Mouse (Mus musculus): ENCODE results near the gene Tctn3. TPM values are rescaled to one million over a fixed set of nuclear protein-coding genes. Genes with fewer than 3 reads are reported as not detected.

Gene Tctn3
- polyA plus RNA-seq, 2 experiments = 1.4 to 1.5 TPM

DNA sequence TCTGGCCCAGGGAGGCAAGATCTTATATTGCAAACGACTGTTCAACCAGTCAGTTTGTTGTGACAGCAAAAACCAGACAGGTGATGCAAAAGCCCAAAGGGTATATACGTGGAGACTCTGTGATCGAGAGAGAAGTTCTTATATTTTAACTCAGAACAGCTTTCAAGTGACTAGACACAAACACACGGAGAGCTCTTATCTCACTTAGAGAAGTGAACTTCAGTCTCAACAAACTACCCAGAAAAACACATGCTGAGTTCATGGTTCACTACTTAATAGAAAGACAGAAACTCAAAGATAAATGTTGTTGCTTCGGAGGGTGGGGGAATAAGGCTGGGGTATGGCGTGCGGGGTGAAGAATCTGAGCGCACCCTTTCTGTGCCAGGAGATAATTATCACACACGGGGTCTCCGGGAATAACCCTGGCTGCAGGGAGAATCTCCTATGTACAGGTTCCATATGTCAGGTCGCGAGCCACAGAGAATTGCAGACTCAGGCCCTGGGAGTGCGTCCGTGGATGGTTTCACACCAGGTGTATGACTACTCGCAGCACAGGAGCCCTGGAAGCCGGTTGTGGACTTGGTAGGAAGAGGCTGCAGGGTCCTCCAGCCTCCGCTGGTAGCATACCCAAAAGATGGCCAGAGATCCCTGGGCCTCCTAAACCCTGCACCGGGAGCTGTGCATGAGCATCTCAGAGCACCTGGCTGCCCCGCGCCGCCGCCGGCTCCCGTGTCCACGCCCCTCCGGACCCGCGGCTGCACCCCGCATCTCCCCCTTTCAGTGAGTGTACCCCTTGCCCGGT is 24.3 kb downstream of the Tctn3 start:
- peak; percentile 63 for ATAC-seq (ENCODE audit: insufficient read depth)
- WGBS (ENCODE audit: insufficient replicate concordance) = 2% methylated on average over 30 of the region's 30 CpGs
- Histone ChIP-seq H3K27ac (peak overlapping the region; percentile 23), H3K36me3 (replicated peaks; ENCODE audit: control insufficient read depth, insufficient read depth, low read depth) (peaks cover 8% of the 10 kb centered on the region), H3K9ac (replicated peaks) (peak overlapping the region; percentile 55), H3K4me2 (ENCODE audit: low read depth) (peak overlapping the region; percentile 99), H3K4me3 (ENCODE audit: insufficient read depth in 1 of 2, low read depth in 2 of 2, low read length in 2 of 2) (peak overlapping the region; percentile 67 to 84), H3K27me3 (ENCODE audit: control insufficient read depth, insufficient read depth, low read length) (no peaks in the 10 kb centered on the region), H3K4me1 (replicated peaks; ENCODE audit: control insufficient read depth in 2 of 2, insufficient read depth in 2 of 2, low read length in 1 of 2) (peaks cover 8 to 17% of the 10 kb centered on the region in 2 experiments), H3K9me3 (ENCODE audit: control insufficient read depth, low read length) (no peaks in the 10 kb centered on the region)
- peak in 1 of 3 experiments; percentile 24 for DNase-seq (ENCODE audit: low read depth in 3 of 3, low spot score in 3 of 3)
- TF ChIP-seq CTCF (IDR thresholded peaks at IDR 0.05; ENCODE audit: low read depth) (no peak), EP300 (IDR thresholded peaks at IDR 0.05; ENCODE audit: low read depth) (no peak)

DNA sequence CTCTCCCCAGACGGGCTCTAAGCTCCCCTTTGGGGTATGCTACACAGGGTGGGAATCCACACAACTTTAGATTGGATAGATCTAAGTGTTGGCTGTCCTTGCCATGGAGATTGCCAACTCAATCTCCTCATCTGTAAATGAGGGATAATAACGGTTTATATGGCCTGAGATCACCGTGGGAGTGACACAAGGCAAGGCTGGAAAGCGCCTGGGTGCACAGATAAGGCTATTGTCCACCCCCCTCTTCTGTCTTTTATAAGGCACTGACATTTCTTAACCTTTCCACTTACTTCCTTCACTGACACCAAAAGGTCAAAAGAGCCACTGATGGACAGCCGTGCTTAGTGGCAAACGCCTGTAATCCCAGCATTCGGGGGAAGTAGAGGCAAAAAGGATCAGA is 25.1 kb downstream of the Tctn3 start:
- no peaks in the 10 kb centered on the region for H3K27me3 ChIP-seq (ENCODE audit: control insufficient read depth, insufficient read depth, low read length)
- peak overlapping the region; percentile 67 to 84 for H3K4me3 ChIP-seq (ENCODE audit: insufficient read depth in 1 of 2, low read depth in 2 of 2, low read length in 2 of 2)
- H3K9ac ChIP-seq (replicated peaks) = peak overlapping the region; percentile 55
- H3K36me3 ChIP-seq (replicated peaks; ENCODE audit: control insufficient read depth, insufficient read depth, low read depth) = peaks cover 8% of the 10 kb centered on the region
- peaks cover 8 to 17% of the 10 kb centered on the region in 2 experiments for H3K4me1 ChIP-seq (replicated peaks; ENCODE audit: control insufficient read depth in 2 of 2, insufficient read depth in 2 of 2, low read length in 1 of 2)
- DNase-seq (ENCODE audit: low read depth in 3 of 3, low spot score in 3 of 3) = peak in 1 of 3 experiments; percentile 20
- peak overlapping the region; percentile 99 for H3K4me2 ChIP-seq (ENCODE audit: low read depth)
- TF ChIP-seq CTCF (IDR thresholded peaks at IDR 0.05; ENCODE audit: low read depth) (no peak), EP300 (IDR thresholded peaks at IDR 0.05; ENCODE audit: low read depth) (peak; percentile 56)
- 0 out of 2 replicates have a peak, but pooled peaks have one; percentile 15 for ATAC-seq (ENCODE audit: insufficient read depth)
- peak overlapping the region; percentile 23 for H3K27ac ChIP-seq
- H3K9me3 ChIP-seq (ENCODE audit: control insufficient read depth, low read length) = no peaks in the 10 kb centered on the region
- WGBS (ENCODE audit: insufficient replicate concordance) = 16% methylated on average over 7 of the region's 7 CpGs

DNA sequence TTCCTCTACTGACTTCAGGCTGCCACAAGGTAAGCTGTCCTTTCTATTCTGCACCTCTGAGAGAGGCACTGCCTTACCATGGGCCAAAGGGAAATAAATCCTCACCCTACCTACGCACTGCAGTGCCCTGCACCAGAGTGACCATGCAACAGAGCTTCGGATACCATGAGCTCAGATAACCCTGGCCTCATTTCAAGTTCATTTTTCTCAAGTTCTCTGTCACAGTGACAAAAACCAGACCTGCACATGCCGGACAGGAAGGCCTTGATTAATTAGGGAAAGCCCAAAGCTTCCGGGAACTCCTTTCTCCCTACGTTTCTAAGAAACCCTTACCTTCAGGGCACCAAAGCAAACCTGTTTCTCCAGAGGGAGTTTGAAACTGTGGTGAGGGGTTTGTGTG is 30.4 kb downstream of the Tctn3 start:
- H3K36me3 ChIP-seq (replicated peaks; ENCODE audit: control insufficient read depth, insufficient read depth, low read depth) = peaks cover 22% of the 10 kb centered on the region
- peaks cover 3 to 11% of the 10 kb centered on the region in 2 experiments for H3K4me1 ChIP-seq (replicated peaks; ENCODE audit: control insufficient read depth in 2 of 2, insufficient read depth in 2 of 2, low read length in 1 of 2)
- no peaks in the 10 kb centered on the region for H3K9me3 ChIP-seq (ENCODE audit: control insufficient read depth, low read length)
- H3K4me2 ChIP-seq (ENCODE audit: low read depth) = no peak overlapping the region
- 78% methylated on average over 5 of the region's 5 CpGs for WGBS (ENCODE audit: insufficient replicate concordance)
- no peak for ATAC-seq (ENCODE audit: insufficient read depth)
- H3K4me3 ChIP-seq (ENCODE audit: insufficient read depth in 1 of 2, low read depth in 2 of 2, low read length in 2 of 2) = no peak overlapping the region
- TF ChIP-seq EP300 (IDR thresholded peaks at IDR 0.05; ENCODE audit: low read depth) (no peak), CTCF (IDR thresholded peaks at IDR 0.05; ENCODE audit: low read depth) (no peak)
- H3K27ac ChIP-seq = no peak overlapping the region
- no peak for DNase-seq (ENCODE audit: low read depth in 3 of 3, low spot score in 3 of 3)
- no peaks in the 10 kb centered on the region for H3K27me3 ChIP-seq (ENCODE audit: control insufficient read depth, insufficient read depth, low read length)
- no peak overlapping the region for H3K9ac ChIP-seq (replicated peaks)

DNA sequence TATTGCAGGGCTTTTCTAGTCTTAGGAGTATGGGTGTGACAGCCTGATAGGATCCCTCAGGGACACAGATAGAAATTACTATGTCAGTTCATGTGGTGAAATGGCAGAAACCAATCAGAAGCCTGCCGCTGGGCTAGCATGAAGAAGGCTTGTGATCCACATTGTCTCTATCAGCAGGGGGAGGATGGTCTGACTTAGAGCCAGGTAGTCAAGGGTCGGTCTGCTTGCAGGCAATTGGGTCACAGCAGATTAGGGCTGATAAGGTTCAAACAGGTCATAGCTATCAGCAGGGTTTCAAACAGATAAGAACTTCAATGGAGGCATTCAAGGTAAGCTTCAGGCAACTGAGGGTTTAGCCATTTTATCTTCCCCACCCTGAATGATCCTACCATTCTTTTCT is 31.1 kb downstream of the Tctn3 start:
- Histone ChIP-seq H3K27me3 (ENCODE audit: control insufficient read depth, insufficient read depth, low read length) (no peaks in the 10 kb centered on the region), H3K4me2 (ENCODE audit: low read depth) (no peak overlapping the region), H3K4me1 (replicated peaks; ENCODE audit: control insufficient read depth in 2 of 2, insufficient read depth in 2 of 2, low read length in 1 of 2) (peaks cover 0 to 4% of the 10 kb centered on the region in 2 experiments; a peak in 2 of 4 replicates), H3K27ac (no peak overlapping the region), H3K4me3 (ENCODE audit: insufficient read depth in 1 of 2, low read depth in 2 of 2, low read length in 2 of 2) (no peak overlapping the region), H3K9ac (replicated peaks) (no peak overlapping the region), H3K36me3 (replicated peaks; ENCODE audit: control insufficient read depth, insufficient read depth, low read depth) (peaks cover 25% of the 10 kb centered on the region), H3K9me3 (ENCODE audit: control insufficient read depth, low read length) (no peaks in the 10 kb centered on the region)
- 53% methylated on average over 2 of the region's 2 CpGs for WGBS (ENCODE audit: insufficient replicate concordance)
- no peak for TF ChIP-seq CTCF (IDR thresholded peaks at IDR 0.05; ENCODE audit: low read depth)
- no peak for TF ChIP-seq EP300 (IDR thresholded peaks at IDR 0.05; ENCODE audit: low read depth)
- DNase-seq (ENCODE audit: low read depth in 3 of 3, low spot score in 3 of 3) (no peak), ATAC-seq (ENCODE audit: insufficient read depth) (0 out of 2 replicates have a peak, but pooled peaks have one; percentile 23)

DNA sequence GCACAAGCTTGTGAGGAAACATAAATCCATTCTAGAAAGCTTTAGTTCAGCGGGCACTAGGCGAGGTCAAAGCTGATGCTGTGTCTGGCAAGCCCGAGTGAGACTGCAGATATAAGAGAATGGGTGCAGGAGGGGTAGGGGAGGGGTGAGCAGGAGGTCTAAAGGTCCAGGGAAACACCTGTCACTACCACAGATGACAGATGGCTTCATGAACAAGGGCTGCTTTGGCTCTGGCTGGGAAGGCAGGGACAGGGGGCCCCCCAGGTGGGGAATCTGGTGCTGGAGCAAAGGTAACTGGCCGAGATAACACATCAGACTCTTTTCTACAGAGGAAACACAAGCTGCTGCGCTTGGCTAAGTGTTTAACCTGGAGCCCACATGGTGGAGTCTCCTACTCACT is 36.6 kb downstream of the Tctn3 start:
- DNase-seq (ENCODE audit: low read depth in 3 of 3, low spot score in 3 of 3) (no peak), ATAC-seq (ENCODE audit: insufficient read depth) (no peak)
- 70% methylated on average over 5 of the region's 5 CpGs for WGBS (ENCODE audit: insufficient replicate concordance)
- Histone ChIP-seq H3K4me3 (ENCODE audit: insufficient read depth in 1 of 2, low read depth in 2 of 2, low read length in 2 of 2) (no peak overlapping the region), H3K36me3 (replicated peaks; ENCODE audit: control insufficient read depth, insufficient read depth, low read depth) (peaks cover 37% of the 10 kb centered on the region), H3K27ac (no peak overlapping the region), H3K9ac (replicated peaks) (no peak overlapping the region), H3K27me3 (ENCODE audit: control insufficient read depth, insufficient read depth, low read length) (no peaks in the 10 kb centered on the region), H3K4me2 (ENCODE audit: low read depth) (no peak overlapping the region), H3K9me3 (ENCODE audit: control insufficient read depth, low read length) (no peaks in the 10 kb centered on the region), H3K4me1 (replicated peaks; ENCODE audit: control insufficient read depth in 2 of 2, insufficient read depth in 2 of 2, low read length in 1 of 2) (no peaks in the 10 kb centered on the region)
- TF ChIP-seq EP300 (IDR thresholded peaks at IDR 0.05; ENCODE audit: low read depth) = no peak
- no peak for TF ChIP-seq CTCF (IDR thresholded peaks at IDR 0.05; ENCODE audit: low read depth)
